Mouse (Mus musculus) bone marrow macrophage, adult 2 months (primary cell): ENCODE measurements around the gene Pdzd2.

Experiments used
- CTCF ChIP-seq: IDR thresholded peaks from 2 replicates; pipeline ENCODE4 v1.5.1; 2012; ENCODE audit warnings: low read depth, mild to moderate bottlenecking, low read length, moderate library complexity
- POLR2A ChIP-seq: IDR thresholded peaks from 2 replicates; pipeline ENCODE4 v1.6.1; 2012; ENCODE audit warnings: mild to moderate bottlenecking, low read depth, low read length, borderline replicate concordance

DNA sequence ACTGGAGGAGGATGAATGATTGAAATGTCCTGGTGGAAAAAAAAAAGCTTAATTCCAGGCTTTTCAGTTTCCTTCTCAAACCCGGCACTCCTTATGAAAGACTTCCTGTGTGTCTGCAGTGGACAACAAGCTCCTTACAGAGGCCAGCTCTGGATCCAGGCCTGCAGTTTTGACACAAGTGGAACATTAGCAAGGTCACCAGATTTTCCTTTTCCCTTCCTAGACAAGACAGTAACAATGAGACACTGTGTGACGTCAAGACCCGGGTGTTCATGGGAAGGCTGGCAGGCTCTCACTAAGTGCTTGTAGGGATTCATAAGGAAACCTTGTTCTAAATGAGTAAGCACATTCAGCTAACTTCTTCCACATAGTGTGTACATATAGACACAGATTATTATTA is 248.8 kb downstream of the Pdzd2 start:
- TF ChIP-seq POLR2A (no peak), CTCF (no peak)
